Mouse (Mus musculus) adrenal gland, postnatal 10 days (tissue): ENCODE data around the gene Rab25. TPM values are rescaled to one million over a fixed set of nuclear protein-coding genes. Genes with fewer than 3 reads are reported as not detected.
A peak's percentile ranks its signal among the peaks of the same experiment; 100 is the strongest.
"Not testable (repeated sequence)": the region's sequence is repeated elsewhere in the genome, so short reads cannot be mapped to it uniquely, and the experiment has no call there.

Experiments
- DNase-seq: peaks from one replicate; pipeline ENCODE4 v3.0.0; 2021; ENCODE audit warnings: mixed read lengths
- long read RNA-seq, 2 experiments: library from polyadenylated mRNA; stranded (forward); transcript quantifications; one replicate each; pipeline ENCODE4 v2.0.0; 2021
- total RNA-seq, 2 experiments: library from RNA; stranded (reverse); gene quantifications; 2 replicates each; pipeline ENCODE4 v1.2.3; 2021

Gene Rab25
- not detected for total RNA-seq
- long read RNA-seq, experiment 1, partial matches to known transcripts: 0 of 1 reads
- long read RNA-seq, experiment 1, other reads (novel, unspliced or antisense): 0 of 1 reads
- long read RNA-seq, experiment 2, partial matches to known transcripts: 0 of 1 reads
- long read RNA-seq, experiment 2, other reads (novel, unspliced or antisense): 0 of 1 reads

- DNase-seq: no peak
These were observed at the start of gene Rab25 for GRCm38 (mm10) chr3:88548180-88548917. Gene Rab25, minus strand, starts transcription at chr3:88548300.

DNA sequence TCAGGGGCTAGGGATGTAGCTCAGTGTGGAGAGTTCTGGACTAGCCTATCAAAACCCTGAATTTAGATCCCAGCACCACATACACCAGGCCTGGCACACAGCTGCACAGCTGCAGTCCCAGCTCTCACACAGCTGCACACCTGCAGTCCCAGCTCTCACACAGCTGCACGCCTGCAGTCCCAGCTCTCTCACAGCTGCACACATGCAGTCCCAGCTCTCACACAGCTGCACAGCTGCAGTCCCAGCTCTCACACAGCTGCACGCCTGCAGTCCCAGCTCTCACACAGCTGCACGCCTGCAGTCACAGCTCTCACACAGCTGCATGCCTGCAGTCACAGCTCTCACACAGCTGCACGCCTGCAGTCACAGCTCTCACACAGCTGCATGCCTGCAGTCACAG is 48.4 kb upstream of the Rab25 start:
- DNase-seq: not testable (repeated sequence)

GRCm38 (mm10) chr3:88593893-88594580 is 45.9 kb upstream of the Rab25 start:
- DNase-seq: no peak

DNA sequence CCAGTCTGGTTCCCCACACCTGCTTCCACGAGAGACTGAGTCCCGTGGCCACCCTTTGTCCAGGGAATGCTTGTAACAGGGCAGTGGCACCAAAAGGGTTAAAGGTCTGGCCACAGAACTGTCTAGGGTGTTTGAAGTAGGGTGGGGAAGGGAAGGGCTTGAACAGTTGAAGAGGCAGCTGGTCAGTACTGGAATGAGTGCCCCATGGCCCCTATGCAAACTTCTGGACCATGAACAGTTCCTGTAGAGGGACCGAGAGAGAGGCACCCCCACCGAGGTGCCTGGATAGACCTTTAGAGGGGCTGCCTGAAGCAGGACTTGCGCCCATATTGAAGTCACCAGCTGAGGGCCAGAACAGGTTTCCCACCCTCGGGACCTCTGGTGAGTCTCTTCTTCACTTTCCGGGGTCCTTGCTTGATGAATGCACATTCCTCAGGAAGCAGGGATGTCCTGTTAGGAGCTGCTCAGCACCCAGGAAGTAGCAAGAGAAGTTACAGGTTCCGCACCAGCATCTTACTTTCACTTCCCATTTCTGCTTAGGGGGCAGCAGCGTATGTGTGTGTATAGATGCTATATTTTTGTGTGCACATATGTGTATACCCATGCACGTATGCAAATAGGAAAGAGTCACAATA is 45.0 kb upstream of the Rab25 start:
- DNase-seq: no peak

DNA sequence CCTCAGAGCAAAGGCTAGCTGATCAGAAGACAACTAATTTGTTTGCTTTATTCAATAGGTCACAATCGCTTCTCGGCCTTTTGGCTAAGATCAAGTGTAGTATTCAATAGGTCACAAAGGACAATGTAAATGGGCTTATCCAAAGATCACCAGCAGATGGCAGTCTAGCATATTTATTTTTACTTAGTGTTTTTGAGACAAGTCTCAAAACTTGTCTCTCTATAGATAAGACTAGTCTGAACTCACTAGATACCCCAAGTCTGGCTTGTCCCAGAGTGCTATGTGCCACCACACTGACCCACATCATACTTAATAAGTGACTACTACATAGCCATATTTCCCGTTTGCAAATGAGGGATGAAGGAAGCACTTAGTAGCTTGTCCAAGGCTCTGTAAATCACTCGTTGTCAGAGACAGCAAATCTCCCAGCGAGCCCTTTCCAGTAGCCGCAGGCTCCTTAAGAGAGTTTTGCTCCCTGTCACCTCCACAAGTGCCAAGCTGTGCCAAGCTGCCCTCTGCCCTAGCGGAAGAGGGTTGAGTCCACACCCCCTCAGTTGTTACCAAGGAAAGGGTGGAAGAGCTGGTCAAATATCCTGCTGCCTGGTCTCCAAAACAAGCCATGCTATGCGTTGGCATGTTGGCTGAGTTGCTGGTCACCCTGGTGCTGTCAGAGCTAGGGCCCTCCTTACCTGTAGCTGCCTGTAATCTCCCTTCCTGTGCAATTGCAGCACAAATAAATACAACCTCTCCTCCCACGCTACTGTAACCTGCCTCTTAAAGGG is 44.0 kb upstream of the Rab25 start:
- peak; percentile 53 for DNase-seq

GRCm38 (mm10) chr3:88591044-88591443 is 42.9 kb upstream of the Rab25 start:
- no peak for DNase-seq

GRCm38 (mm10) chr3:88590246-88590645 is 42.1 kb upstream of the Rab25 start:
- DNase-seq: no peak

DNA sequence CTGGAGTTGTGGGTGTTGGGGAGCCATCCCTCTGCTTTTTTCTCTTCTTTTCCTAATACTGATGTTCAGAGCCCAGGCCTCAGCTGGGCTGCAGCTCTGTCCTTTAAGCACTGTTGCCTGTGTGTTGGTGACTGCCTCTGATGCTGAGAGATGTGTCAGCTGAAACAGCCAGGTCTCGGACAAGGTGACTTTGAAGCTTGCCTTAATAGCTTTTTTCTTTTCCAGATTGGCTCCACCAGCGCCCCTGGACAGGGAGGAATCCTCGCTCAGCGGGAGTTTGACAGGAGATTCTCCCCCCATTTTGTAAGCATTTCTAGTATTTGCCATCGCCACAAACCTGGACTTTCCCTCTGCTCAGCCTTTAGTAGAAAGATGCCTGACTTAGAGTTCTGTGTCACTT is 38.5 kb upstream of the Rab25 start:
- DNase-seq: no peak

DNA sequence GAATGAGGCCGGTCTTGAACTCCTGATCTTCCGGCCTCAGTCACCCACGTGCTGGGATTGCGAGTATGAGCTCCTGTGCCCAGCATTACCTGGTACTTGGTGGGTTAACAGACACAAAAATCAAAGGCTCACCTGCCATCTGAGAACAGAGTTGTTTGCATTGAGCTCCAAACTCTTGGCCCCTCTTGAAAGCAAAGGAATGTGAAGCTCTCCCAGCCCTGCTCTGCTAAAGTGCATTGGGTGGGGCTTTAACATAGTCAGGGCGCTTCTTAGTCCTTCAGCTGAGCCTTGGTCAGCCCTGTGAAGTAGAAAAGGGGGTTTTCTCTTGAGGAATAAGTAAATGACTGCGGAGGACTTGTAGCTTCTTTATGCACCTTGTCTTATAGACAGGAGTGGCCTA is 37.7 kb upstream of the Rab25 start:
- DNase-seq: no peak

- peak; percentile 86 for DNase-seq
These were observed 31.5 kb upstream of the Rab25 start for GRCm38 (mm10) chr3:88579454-88580117.

DNA sequence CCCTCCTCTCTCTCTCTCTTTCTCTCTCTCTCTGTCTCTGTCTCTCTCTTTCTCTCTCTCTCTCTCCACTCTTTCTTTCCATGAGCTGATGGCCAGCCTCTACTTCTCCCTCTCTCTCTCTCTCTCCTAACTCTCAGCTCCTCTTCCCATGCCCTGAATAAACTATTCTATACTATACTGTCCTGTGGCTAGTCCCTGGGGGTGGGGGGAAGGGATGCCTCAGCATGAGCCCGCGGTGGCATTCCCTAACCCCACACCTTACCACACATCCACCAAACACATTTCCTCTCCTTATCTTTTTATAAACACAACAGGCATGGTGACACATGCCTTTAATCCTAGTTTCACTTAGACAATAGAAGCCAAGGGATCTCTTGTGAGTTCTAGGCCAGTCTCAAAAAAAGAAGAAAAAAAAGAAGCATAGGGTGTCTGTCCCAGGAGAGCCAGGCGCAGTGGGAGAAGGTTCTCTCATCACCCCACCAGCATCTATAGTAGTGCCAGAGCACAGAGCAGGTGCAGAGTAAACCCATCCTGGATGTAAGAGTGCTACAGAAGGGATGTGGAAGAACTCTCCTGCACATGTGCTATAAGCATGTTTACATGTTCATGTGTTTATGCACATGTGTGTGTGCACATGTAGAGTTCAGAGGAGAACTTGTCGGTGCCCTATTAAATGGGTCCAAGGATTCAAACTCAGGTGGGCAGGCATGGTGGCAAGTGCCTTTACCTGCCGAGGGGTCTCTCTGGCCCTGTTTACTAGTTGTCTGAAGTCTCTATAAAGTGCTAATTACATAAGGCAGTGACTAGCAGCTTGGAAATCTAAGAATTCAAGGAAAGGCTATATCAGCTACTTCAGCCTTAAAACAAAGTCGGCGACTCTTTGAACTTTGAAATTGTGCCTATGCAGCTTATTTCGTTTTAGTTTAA is 30.7 kb upstream of the Rab25 start:
- no peak for DNase-seq

- not testable (repeated sequence) for DNase-seq
These were observed 29.7 kb upstream of the Rab25 start for GRCm38 (mm10) chr3:88577846-88578245.

GRCm38 (mm10) chr3:88575540-88575939 is 27.4 kb upstream of the Rab25 start, which contains the start of gene Ssr2:
Gene Ssr2, plus strand, starts transcription at chr3:88575876.
- DNase-seq: no peak

DNA sequence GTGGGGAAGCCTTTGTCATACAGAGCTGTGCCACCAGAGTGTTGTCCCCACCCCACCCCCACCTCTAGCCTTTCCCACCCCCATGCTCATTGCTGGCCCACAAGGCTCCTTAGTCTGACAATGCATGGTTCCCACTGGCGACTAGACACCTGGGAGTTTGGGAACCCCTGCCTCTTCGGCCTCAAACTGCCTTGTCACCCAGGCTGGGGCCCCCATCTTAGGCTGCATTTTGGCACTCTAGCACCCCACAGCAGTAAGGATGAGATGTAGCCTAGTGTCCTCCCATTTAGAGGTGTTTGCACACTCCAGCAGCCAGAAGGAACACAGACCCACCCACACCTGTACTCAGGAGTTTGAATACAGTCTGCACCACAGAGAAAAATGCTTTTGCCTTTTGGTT is 25.7 kb upstream of the Rab25 start:
- no peak for DNase-seq

- DNase-seq: no peak
These were observed 24.7 kb upstream of the Rab25 start for GRCm38 (mm10) chr3:88572835-88573234.

DNA sequence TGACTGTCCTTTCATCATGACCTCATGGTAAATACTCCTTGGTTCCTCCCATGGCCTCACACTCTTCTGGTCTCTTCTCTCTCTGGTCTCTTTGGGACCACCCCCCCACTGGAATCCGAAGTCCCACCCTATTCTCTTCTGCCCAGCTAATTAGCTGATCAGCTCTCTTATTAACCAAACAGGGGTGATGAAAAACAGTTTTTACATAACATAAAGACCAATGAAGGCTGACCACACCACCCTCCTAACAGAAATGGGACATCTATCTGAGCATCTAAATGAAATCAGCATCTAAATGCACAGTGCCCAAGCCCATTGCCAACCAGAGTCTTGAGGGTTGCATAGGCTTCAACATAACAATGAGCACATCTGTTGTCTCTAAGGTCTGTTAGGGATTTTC is 23.8 kb upstream of the Rab25 start:
- DNase-seq: no peak

DNA sequence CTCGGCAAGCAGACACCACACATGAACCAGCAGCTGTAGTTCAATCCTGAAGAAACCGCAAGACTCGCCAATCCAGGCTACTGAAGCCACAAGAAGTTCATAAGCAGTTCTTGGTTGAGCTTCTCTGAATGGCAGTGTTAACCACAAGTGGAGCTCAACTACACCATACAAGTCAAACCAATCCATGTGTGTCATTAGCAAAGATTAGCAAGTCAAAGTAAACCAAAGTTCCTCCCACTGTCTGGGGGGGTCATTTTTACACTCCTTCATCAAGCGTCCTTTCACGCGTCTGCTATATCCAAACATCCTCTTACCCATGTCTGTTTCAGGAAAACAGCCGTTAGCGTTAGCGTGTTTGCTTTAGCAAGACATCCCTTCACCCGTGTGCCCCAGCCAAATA is 22.2 kb upstream of the Rab25 start:
- no peak for DNase-seq

DNA sequence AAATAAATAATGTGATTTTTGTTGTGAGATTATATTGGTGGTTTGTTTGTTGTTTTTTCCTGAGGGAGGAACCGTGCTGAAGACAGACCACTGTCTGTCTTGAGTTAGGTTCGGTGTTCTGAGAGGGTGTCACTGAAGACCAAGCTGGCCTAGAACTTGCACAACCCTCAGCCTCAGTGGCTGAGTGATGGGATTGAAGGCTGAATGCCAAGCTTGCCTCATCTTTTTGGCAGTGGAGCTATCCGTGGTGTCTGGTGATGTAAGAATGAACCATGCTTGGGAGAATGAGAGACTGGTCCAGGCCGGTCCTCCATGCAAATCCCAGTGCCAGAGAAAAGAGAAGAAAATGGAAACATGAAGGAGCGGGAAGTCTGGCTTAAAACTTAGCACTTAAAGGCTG is 21.6 kb upstream of the Rab25 start:
- DNase-seq: no peak

GRCm38 (mm10) chr3:88569093-88569492 is 21.0 kb upstream of the Rab25 start:
- DNase-seq: no peak

- no peak for DNase-seq
These were observed 20.5 kb upstream of the Rab25 start for GRCm38 (mm10) chr3:88568615-88569014.
